8 mouse cellular contexts compared by ENCODE assay signal in genomic region chr6:83086121-83087035, GRCm38 (mm10). TPM values are rescaled to one million over a fixed set of nuclear protein-coding genes. Genes with fewer than 3 reads are reported as not detected.
DNase-seq lines count a peak whose midpoint lies in the region; ATAC-seq and TF ChIP-seq lines count a peak whose summit lies in the region.

Gene Lbx2, plus strand, starts transcription at chr6:83086367.

- H3K4me2 ChIP-seq in hindbrain, embryonic 15.5 days: peak within 1 kb of the TSS; percentile 37; the same call in 1 of the 2 replicates
- H3K4me2 ChIP-seq in midbrain, embryonic 15.5 days: peak within 1 kb of the TSS; percentile 13

- peaks cover 5% of the 10 kb centered on the region for H3K27me3 ChIP-seq in liver, adult 2 months (ENCODE audit: control insufficient read depth, insufficient read depth, low read length)
- H3K27me3 ChIP-seq in hindbrain, embryonic 15.5 days: peaks cover 89% of the 10 kb centered on the region
- peaks cover 90% of the 10 kb centered on the region for H3K27me3 ChIP-seq in midbrain, embryonic 15.5 days (replicated peaks)

- H3K9ac ChIP-seq in liver, adult 2 months (ENCODE audit: low read depth, low read length): peak within 1 kb of the TSS; percentile 62
- H3K9ac ChIP-seq in hindbrain, embryonic 15.5 days: no peak within 1 kb of the TSS
- H3K9ac ChIP-seq in midbrain, embryonic 15.5 days: no peak within 1 kb of the TSS

- no peak for TF ChIP-seq POLR2A in liver, adult 2 months (IDR thresholded peaks at IDR 0.05; ENCODE audit: extremely low read depth, insufficient read depth, low read length)

- no peak for TF ChIP-seq CTCF in liver, adult 2 months (IDR thresholded peaks at IDR 0.05; ENCODE audit: low read depth, low read length)

- H3K9me3 ChIP-seq in hindbrain, embryonic 15.5 days: no peaks in the 10 kb centered on the region
- no peaks in the 10 kb centered on the region for H3K9me3 ChIP-seq in midbrain, embryonic 15.5 days

- no peaks in the 10 kb centered on the region for H3K79me2 ChIP-seq in liver, adult 2 months (ENCODE audit: control insufficient read depth, insufficient read depth, low read length)

- H3K27ac ChIP-seq in liver, adult 2 months (replicated peaks; ENCODE audit: insufficient read depth, low read depth, low read length): peak within 1 kb of the TSS; percentile 40
- no peak within 1 kb of the TSS for H3K27ac ChIP-seq in hindbrain, embryonic 15.5 days (replicated peaks)
- H3K27ac ChIP-seq in midbrain, embryonic 15.5 days: no peak within 1 kb of the TSS

- H3K36me3 ChIP-seq in liver, adult 2 months (ENCODE audit: control insufficient read depth, insufficient read depth, low read length): peaks cover 2% of the 10 kb centered on the region; the same call in 1 of the 2 replicates
- peaks cover 6% of the 10 kb centered on the region for H3K36me3 ChIP-seq in hindbrain, embryonic 15.5 days
- no peaks in the 10 kb centered on the region for H3K36me3 ChIP-seq in midbrain, embryonic 15.5 days (replicated peaks)

- DNase-seq in liver, adult 2 months (ENCODE audit: extremely low read depth, low read depth, low spot score): no peak
- no peak for DNase-seq in liver
- peak; percentile 75 for DNase-seq in adrenal gland, postnatal 14 days
- DNase-seq in gastrocnemius, adult 18-20 months (ENCODE audit: low spot score): no peak
- DNase-seq in cerebellum, adult 18-20 months: no peak
- no peak for DNase-seq in layer of hippocampus, postnatal 14 days (ENCODE audit: low spot score in 2 of 2)

- 11% methylated on average over 42 of the region's 42 CpGs for WGBS in liver, adult 2 months
- 5% methylated on average over 42 of the region's 42 CpGs for WGBS in hindbrain, embryonic 15.5 days
- WGBS in midbrain, embryonic 15.5 days: 4% methylated on average over 42 of the region's 42 CpGs

- peak within 1 kb of the TSS; percentile 66 for H3K4me3 ChIP-seq in liver, adult 2 months (ENCODE audit: insufficient read depth, low read depth, low read length)
- 0 out of 2 replicates have a peak within 1 kb of the TSS, but pooled peaks have one; percentile 0 for H3K4me3 ChIP-seq in hindbrain, embryonic 15.5 days
- 0 out of 2 replicates have a peak within 1 kb of the TSS, but pooled peaks have one; percentile 1 for H3K4me3 ChIP-seq in midbrain, embryonic 15.5 days

- ATAC-seq in hindbrain, embryonic 15.5 days (ENCODE audit: low FRiP score, low read depth): no peak
- no peak for ATAC-seq in midbrain, embryonic 15.5 days (replicated peaks)

- H3K4me1 ChIP-seq in liver, adult 2 months (ENCODE audit: control insufficient read depth, insufficient read depth, low read length): no peaks in the 10 kb centered on the region
- peaks cover 12% of the 10 kb centered on the region for H3K4me1 ChIP-seq in hindbrain, embryonic 15.5 days (replicated peaks)
- H3K4me1 ChIP-seq in midbrain, embryonic 15.5 days: peaks cover 14% of the 10 kb centered on the region; the same call in 1 of the 2 replicates

RNA-seq across cellular contexts. Expression of gene Lbx2, which starts in this region (rescaled TPM):
- 0.65 and 0.81 TPM in 2 replicates for total RNA-seq in liver, adult 2 months (2014; rRNA removed)
- polyA plus RNA-seq in liver, adult 2 months (2012; rRNA removed): 0.34 and 1.1 TPM in 2 replicates
- 6.4 and 9.0 TPM in 2 replicates for total RNA-seq in adrenal gland, postnatal 14 days (2021)
- polyA plus RNA-seq in hindbrain, embryonic 15.5 days (2015; fragmentation: Nextera tagmentation; extraction: Ambion mirVana): not detected in 2 replicates
- polyA plus RNA-seq in midbrain, embryonic 15.5 days (2015; fragmentation: Nextera tagmentation; extraction: Ambion mirVana): 0.36 TPM in 1 of 2 replicates, not detected in the other
- total RNA-seq in gastrocnemius, adult 18-20 months (2021): under 1 TPM; 0.28 to 0.39 TPM
- not detected for total RNA-seq in layer of hippocampus, postnatal 14 days (2021)

Comparison
In these comparisons a context has a peak if more than half of its experiments do, and no peak if none do; other contexts are left out.
1. H3K4me3 ChIP-seq: peak in every context shown above with its lines; median percentile 66 in liver, adult 2 months; 1 in midbrain, embryonic 15.5 days; 0 in hindbrain, embryonic 15.5 days.